Mouse (Mus musculus): ENCODE measurements around the gene Eci3.

Eci3 gene

DNA sequence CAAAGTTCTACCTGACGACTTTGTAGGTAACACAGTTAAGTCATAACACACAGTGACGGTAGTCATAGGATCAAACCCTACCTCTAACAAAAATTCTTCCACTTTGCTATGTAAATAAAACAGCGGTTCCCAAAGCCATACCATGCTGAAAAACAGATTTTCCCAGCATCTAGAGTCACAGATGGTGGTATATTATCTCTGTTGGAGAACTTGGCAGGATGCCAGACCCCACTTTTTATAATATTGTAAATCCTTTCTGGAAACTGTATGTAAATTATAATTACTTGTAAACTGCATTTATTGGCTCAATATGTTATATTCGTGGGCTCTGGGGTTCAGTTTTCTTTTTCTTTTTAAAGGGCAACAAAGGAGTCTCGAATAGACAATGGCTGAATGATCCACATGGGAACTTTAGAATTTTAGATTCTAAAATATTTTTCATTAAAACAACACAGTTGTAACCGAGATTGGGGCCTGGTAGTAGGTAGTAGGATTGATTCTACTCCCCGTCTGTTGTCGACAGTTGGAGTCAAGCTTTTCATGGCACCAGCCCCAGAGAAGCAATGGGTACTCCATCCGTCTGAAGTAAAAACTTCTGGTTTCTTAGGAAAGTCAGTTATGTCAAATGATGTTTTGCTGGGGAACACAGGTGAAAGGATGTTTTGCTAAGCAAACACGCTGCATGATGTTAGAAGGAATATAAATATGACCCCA, 28.5 kb downstream of the Eci3 start:
- DNase-seq (ENCODE audit: extremely low read depth, low read depth): no peak

DNA sequence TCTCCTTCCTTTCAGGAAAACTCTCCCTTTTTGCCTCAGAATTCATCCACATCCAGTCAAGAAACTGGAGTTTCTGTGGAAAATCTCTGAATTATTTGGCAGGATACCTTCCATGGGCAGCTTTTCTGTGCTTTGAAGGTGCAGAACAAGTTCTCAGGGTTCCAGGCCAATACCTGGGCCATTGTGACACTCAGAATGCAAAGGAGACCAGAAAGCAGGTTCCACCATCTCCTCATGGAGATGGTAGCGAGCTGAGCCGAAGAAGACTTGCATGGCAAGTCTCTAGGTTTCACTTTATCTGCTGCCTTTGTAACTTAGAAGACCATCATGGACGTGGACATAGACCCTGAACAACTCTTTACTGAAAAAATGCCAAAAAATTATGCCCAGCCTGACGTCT, 39.4 kb downstream of the Eci3 start, which contains the start of the genes Fam217a and 4933417A18Rik:
Fam217a (minus strand) TSS at position 101 of the 400 bp plus-strand sequence.
4933417A18Rik (plus strand) TSS at position 200 of the 400 bp plus-strand sequence.
- DNase-seq (ENCODE audit: extremely low read depth, low read depth): no peak

DNA sequence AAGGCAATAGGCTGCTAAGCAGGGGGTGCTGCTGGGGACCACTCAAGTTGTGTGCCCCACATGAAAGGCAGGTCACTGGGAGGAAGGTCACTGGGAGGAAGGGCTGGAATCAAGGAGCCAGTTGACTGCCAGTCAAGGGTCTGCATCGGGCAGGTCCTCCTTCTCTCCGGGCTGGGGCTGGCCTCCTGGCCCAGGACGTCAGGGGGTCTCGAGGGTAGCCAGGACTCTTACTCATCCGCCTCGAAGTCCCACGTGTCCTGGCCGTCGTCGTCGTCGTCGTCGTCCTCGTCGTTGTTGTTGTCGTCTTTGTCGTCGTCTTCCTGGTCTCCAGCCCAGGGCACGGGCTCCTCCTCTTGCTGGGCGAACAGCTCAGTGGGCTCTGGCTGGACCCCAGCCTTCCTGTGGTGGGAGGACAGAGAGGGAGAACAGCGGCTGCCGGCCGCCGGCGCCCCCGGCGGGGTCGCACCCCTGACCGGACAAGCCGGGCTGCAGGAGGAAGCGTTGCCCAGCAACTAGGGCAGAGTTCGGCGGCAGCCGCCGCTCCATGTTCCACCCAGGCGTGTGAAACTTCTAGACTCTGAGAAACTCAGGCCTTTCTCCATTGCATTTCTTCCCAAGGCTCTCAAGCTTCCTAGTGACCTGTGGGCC, 47.0 kb downstream of the Eci3 start:
- no peak for DNase-seq (ENCODE audit: extremely low read depth, low read depth)

DNA sequence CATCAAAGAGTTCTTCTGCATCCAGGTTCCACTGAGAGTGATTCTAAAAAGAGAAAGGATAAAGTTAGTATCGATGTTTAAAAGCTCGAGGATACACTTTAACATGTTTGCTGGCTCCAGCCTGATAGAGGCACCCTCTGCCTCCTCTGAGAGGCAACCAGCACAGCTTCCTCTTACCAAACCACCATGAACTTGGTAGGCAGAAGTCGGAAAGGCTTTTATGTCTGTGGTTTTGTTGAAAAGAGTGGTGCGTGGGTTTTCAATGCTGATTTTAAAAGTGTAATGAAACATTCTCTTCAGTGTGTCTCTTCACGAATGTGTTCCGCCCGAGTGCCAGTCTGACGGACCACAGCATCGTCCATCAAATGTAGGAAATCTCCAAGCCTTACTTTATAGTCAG, 49.0 kb downstream of the Eci3 start:
- no peak for DNase-seq (ENCODE audit: extremely low read depth, low read depth)
